Mouse (Mus musculus) macrophage (primary cell): Measurements from ENCODE around the gene Mfap2. TPM values are rescaled to one million over a fixed set of nuclear protein-coding genes. Genes with fewer than 3 reads are reported as not detected.
A peak's percentile ranks its signal among the peaks of the same experiment; 100 is the strongest.

Experiments
- H3K27ac ChIP-seq: fragments of 350-480 bp; formaldehyde crosslinking; 2 replicates; pipeline ENCODE4 v1.9.0; 2021
- H3K36me3 ChIP-seq: fragments of 350-480 bp; formaldehyde crosslinking; 2 replicates; pipeline ENCODE4 v1.9.0; 2021; ENCODE audit errors: inconsistent target
- H3K4me3 ChIP-seq: fragments of 350-480 bp; formaldehyde crosslinking; 2 replicates; pipeline ENCODE4 v1.9.0; 2021; ENCODE audit errors: inconsistent target
- H3K79me2 ChIP-seq: fragments of 350-480 bp; formaldehyde crosslinking; 2 replicates; pipeline ENCODE4 v1.9.0; 2021; ENCODE audit errors: inconsistent target
- WGBS: methylation state at CpG from one replicate; pipeline ENCODE4 v1.1.7; 2026; ENCODE audit warnings: inconsistent platforms; ENCODE audit not compliant: missing documents; 5-methylcytosine and 5-hydroxymethylcytosine counted together
- polyA plus RNA-seq: library from polyadenylated mRNA; stranded (reverse); fragments of 250-400 nt; gene quantifications from 3 replicates; pipeline ENCODE4 v1.2.4, GENCODE M21; 2018; ENCODE audit warnings: inconsistent platforms

Mfap2 gene
- polyA plus RNA-seq, 1 experiment from 2014 or later: not detected

DNA sequence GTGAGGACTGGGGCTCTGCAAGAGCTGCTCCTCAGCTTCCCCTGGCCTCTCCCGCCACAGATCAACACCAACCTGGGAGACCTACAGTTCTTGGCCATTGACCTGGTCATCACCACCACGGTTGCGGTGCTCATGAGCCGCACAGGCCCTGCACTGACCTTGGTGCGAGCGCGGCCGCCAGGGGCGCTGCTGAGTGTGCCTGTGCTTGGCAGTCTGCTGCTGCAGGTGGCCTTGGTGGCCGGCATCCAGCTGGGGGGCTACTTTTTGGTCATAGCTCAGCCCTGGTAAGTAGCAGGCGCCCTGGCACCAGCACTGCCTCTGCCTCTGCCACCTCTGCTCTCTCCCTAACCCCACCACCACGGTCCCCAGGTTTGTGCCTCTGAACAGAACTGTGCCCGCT, 4.2 kb upstream of the Mfap2 start:
- Histone ChIP-seq H3K27ac (no peak overlapping the region), H3K36me3 (peaks cover 65% of the 10 kb centered on the region), H3K4me3 (no peak overlapping the region), H3K79me2 (no peaks in the 10 kb centered on the region)
- WGBS: 97% methylated on average over 13 of the region's 13 CpGs

DNA sequence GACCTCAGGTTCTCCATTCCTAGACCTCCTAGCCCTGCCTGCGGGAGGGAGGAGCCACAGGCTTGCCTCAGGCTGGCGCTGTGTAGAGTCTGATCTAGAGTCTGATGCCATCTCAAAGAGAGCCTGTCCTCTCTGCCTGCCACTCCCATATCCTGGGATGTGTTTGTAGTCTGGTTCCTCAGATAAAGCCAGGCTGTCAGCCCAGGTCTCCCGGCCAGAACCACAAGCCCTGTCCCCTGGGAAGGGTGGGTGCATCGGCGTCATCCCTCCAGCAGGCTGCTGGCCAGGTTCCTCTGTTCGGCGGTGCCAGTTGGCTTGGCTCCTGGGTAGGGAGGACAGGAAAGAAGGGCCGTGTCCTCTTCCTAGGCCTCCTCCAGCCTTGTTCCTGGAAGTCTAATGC, 2.2 kb upstream of the Mfap2 start:
- 79% methylated on average over 8 of the region's 8 CpGs for WGBS
- Histone ChIP-seq H3K27ac (no peak overlapping the region), H3K79me2 (no peaks in the 10 kb centered on the region), H3K36me3 (peaks cover 45% of the 10 kb centered on the region), H3K4me3 (no peak overlapping the region)

DNA sequence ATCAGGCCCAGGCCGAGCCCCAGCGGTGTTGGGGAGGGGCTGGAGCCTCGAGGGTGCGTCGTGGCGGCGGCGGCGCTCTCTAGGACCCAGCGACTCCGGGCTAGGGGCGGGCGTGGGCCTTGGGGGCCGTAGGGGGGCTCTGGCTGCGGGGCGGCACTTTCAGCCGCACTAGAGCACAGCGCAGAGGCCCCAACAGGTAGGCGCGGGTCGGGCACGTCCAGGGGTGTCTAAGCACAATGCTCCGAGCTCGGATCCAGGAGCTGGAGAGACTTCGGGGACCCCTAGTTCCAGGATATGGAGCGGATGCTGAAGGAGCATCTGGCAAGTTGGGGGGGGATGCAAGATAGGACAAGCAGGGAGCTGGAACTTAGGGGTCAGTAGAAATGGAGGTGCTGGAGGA, 308 bp downstream of the Mfap2 start:
- WGBS: 8% methylated on average over 26 of the region's 26 CpGs

DNA sequence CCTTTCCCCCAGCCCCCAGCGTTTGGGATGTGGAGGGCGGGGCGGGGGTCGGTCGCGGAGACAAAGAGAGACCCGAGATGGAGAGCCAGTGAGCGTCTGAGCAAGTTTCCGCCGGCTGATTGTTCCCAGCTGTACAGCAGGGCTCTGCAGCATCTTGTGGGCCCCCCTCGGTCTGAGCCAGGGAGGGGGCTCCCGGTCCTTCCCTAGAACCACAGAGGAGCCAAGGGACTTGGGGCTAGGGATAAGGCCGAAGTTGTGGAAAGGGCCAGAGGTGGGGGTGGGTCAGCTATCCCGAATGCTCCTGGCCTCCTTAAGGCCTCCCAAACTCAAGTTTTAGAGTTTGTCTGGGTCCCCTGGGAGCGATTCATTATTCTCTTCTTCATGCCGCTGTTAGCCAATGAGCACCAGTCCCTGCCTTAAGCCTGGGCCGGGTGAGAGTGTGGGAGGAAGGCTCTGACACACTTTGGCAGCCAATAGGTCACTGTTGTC, 767 bp downstream of the Mfap2 start:
- WGBS: 28% methylated on average over 17 of the region's 17 CpGs
- Histone ChIP-seq H3K4me3 (no peak overlapping the region), H3K79me2 (no peaks in the 10 kb centered on the region)

More for the DNA sequence above, 308 bp downstream of the Mfap2 start:
- no peaks in the 10 kb centered on the region for H3K79me2 ChIP-seq
- no peak overlapping the region for H3K27ac ChIP-seq
- peaks cover 20% of the 10 kb centered on the region; the same call in 1 of the 2 replicates for H3K36me3 ChIP-seq
- no peak overlapping the region for H3K4me3 ChIP-seq

DNA sequence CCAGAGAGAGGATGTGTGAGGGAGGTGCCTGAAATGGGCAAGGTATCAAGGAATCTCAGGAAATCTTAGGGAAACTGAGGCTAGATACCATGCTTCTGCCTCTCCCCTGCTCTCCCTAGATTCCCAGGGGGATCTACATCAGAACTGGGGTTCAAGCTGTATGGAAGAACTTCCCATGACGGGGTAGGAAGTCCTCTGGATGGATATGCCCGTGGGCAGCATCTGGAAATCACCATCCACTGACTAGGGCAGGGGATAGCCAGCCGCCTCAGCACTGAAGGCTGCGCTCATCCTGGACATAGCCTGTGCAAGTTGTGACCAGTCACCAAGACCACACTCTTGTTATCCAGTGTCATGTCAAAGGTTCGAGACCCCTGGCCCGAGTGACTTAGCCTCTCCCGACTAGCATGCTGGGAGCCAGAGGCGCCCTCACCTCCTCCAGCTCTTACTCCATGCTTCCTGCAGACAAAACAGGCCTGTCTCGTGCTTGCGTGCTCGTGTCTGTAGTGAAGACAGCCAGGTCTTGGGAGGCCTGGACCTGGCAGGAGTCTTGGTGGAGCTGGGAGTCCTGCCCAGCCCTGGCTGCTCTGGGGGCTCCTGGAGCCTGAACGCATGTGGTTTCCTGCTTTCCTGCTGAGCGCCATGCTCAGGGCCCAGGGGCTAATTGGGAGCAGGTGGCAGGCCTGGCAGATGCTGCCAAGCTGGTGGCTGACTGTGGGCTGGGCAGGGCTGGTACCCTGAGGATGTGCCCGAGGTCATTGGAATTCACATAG, 1.5 kb downstream of the Mfap2 start:
- Histone ChIP-seq H3K4me3 (no peak overlapping the region), H3K79me2 (no peaks in the 10 kb centered on the region), H3K27ac (no peak overlapping the region), H3K36me3 (peaks cover 10% of the 10 kb centered on the region; the same call in 1 of the 2 replicates)
- 68% methylated on average over 12 of the region's 14 CpGs for WGBS

More for the DNA sequence above, 767 bp downstream of the Mfap2 start:
- Histone ChIP-seq H3K27ac (no peak overlapping the region), H3K36me3 (peaks cover 17% of the 10 kb centered on the region; the same call in 1 of the 2 replicates)

DNA sequence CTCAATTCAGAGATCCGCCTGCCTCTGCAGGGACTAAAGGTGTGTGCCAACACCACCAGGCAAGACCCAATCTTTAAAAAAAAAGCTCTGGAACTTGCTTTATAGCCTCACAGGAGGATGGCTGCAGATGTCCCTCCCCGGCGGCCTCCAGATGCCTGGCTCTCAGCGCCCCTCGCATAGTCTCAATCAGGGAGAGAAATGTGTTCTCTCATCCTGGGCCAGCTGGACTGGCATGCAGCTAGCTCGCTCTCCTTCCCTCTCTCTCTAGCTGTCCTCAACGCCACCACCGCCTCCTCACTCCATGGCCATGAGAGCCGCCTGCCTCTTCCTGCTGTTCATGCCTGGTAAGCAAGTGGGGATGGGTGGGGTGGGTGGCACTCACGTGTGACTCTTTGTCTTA, 2.3 kb downstream of the Mfap2 start:
- WGBS: 84% methylated on average over 9 of the region's 10 CpGs
- Histone ChIP-seq H3K79me2 (no peaks in the 10 kb centered on the region), H3K4me3 (no peak overlapping the region), H3K27ac (no peak overlapping the region), H3K36me3 (peaks cover 6% of the 10 kb centered on the region; the same call in 1 of the 2 replicates)

DNA sequence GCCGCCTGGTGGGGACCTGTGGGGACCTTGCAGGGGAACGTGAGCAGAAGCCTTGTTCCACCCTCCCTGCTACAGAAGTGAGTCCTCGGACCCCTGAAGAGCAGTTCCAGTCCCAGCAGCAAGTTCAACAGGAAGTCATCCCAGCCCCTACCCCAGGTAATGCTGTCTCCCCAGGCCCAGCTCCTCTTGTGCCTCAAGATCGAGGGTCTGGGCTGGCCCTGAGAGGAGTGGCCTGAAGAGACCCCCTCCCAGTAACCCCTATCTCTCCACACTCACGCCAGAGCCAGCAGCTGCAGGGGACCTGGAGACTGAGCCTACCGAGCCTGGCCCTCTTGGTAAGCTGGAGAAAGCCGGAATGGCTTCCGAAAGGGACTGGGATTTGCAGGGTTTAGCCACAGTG, 3.9 kb downstream of the Mfap2 start:
- no peak overlapping the region for H3K4me3 ChIP-seq
- WGBS: 79% methylated on average over 8 of the region's 8 CpGs
- H3K36me3 ChIP-seq: no peaks in the 10 kb centered on the region
- no peaks in the 10 kb centered on the region for H3K79me2 ChIP-seq
- H3K27ac ChIP-seq: no peak overlapping the region

DNA sequence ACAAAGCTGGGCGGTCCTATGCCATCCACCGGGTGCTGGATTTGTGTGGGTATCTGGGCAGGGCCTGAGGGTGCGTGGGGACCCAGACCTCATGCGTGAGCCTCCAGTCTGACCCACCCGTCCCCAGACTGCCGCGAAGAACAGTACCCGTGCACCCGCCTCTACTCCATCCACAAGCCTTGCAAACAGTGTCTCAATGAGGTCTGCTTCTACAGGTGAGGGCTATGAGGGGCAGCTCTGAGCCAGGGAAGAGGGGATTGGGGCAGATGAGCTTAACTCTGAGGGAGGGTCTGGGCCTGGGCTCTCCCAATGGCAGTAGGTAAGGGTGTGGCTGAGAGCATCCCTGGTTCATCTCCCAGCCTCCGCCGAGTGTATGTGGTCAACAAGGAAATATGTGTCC, 4.6 kb downstream of the Mfap2 start:
- no peak overlapping the region for H3K27ac ChIP-seq
- WGBS: 92% methylated on average over 10 of the region's 11 CpGs

DNA sequence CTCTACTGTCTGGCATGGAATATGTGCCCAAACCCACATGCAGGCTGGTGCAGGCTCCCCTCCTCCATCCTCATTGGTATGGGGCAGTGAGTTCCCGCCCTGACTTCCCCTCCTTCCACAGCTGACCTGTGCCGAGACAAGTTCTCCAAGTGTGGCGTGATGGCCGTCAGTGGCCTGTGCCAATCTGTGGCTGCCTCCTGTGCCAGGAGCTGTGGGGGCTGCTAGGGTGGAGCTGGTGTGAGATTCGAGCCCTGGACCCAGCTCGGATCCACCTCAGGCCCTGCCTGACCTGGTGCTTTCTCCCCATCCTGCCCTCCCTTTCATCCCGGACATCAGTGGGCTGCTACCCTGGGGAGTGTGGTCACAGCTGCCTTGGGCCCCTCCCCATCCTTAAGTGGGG, 5.1 kb downstream of the Mfap2 start:
- H3K27ac ChIP-seq: no peak overlapping the region
- no peaks in the 10 kb centered on the region for H3K36me3 ChIP-seq
- H3K4me3 ChIP-seq: no peak overlapping the region
- WGBS: 89% methylated on average over 7 of the region's 7 CpGs
- H3K79me2 ChIP-seq: no peaks in the 10 kb centered on the region

More for the DNA sequence above, 4.6 kb downstream of the Mfap2 start:
- no peaks in the 10 kb centered on the region for H3K79me2 ChIP-seq
- no peaks in the 10 kb centered on the region for H3K36me3 ChIP-seq
- no peak overlapping the region for H3K4me3 ChIP-seq

DNA sequence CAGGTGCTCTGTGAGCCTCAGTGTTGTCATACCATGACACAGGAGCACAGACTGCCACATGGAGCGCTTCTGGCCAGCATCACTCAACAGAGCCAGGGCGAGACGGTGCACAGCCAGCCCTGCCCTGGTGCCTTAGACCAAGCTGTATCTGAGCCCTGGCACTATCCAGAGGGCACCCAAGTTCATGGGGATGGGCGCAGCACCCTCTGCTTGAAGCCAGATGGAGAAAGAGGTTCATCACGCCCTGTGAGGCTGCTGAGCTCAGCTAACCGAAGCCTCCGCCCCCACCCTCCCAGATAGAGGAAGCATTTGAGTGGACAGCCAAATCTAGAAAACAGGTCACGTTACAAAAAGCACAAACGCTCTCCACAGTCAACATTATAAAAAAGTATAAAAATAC, 6.1 kb downstream of the Mfap2 start:
- peak overlapping the region; percentile 50 for H3K27ac ChIP-seq
- WGBS: 52% methylated on average over 9 of the region's 9 CpGs
- H3K4me3 ChIP-seq: no peak overlapping the region

DNA sequence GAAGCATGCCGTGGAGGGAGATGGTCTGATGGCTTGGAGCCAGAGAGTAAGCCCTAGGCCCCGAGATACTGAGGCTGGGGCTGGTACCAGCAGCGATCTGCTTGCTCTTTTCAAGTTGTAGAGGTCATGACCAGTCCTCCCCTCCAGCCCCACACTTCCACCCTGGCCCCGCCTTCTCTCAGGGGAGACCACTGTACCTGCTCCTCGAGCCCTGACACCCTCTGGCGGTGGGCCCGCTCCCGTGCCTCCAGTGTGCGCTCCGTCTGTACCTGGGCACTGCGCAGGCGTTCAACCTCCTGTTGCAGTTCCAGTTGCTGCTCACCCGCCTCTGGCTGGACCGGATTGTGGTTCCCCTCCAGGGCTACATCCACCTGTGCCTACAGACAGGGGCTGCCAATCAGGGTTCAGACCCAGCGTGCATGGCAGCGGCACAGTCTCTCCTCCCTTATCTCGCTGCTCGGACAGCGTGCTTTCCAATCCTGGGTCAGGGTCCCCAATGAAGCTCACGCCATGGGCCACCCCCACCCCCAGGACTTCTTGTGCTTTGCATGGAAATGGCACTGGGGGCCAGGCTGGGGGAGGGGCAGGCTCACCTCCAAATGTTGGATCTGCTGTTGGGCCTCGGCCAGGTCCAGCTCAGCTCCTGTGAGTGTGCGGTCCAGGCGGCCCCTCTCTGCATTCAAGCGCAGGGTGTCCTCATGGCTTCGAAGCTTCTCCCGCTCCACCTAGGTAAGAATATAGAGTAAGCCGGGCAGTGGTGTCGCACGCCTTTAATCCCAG, 7.6 kb downstream of the Mfap2 start:
- 93% methylated on average over 27 of the region's 29 CpGs for WGBS

More for the DNA sequence above, 6.1 kb downstream of the Mfap2 start:
- Histone ChIP-seq H3K79me2 (no peaks in the 10 kb centered on the region), H3K36me3 (no peaks in the 10 kb centered on the region)

DNA sequence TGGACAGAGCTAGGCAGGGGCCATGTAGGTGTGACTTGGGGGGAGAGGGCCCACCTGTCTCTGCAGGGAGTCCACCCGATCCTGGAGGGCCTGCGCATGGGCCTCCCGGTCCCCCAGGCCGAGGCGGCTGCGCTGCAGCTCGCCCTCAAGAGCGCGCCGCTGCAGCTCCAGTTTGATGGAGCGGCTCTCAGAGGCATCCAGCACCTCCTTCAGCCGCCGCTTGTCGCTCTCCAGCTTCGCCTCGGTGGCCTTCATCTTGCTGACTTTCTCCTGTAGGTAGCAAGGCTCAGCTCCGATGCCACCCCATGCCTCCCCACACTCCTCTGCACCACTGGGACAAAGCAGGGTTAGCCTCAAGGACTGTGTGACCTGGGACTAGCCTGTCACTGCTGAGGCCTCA, 10.0 kb downstream of the Mfap2 start:
- Histone ChIP-seq H3K4me3 (no peak overlapping the region), H3K36me3 (no peaks in the 10 kb centered on the region), H3K27ac (no peak overlapping the region), H3K79me2 (no peaks in the 10 kb centered on the region)
- WGBS: 98% methylated on average over 16 of the region's 17 CpGs

More for the DNA sequence above, 7.6 kb downstream of the Mfap2 start:
- H3K79me2 ChIP-seq: no peaks in the 10 kb centered on the region
- no peak overlapping the region for H3K4me3 ChIP-seq
- H3K27ac ChIP-seq: no peak overlapping the region
- no peaks in the 10 kb centered on the region for H3K36me3 ChIP-seq

DNA sequence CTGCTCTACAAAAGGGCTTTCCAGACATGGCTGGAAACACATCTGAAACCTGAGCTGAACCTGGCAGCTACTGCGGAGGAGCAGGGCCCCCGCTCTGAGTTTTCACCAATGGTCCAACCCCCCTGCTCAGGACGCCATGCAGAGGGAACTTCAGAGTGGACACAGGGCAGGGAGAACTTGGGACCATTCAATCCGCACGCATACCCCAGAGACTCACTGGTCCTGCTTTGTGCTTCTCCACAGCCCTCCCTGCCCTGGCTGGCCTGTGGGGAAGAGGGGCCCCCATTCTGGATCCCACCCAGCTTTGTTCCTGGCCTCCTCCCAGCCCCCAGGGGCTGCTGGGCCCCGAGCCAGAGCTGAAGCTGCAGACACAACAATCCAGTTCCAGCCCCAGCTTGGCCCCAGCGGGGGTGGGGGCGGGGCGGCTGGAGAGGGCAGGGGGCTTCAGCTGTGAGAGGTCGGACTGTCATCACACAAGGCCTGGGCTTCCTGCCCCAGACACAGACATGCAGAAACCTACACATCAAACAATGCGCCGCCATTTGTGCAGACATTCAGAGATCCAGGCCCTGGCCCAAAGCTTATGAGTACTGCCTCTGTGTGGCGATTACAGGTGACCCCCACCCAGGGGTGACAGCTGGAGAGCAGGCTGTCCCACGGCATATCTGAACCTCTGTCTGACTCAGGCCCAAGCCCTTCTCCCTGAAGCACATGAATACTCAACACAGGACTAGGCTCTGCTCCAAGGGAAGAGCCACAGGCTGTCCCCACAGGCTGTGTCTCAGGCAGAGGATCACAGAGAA, 10.8 kb downstream of the Mfap2 start:
- no peaks in the 10 kb centered on the region for H3K36me3 ChIP-seq
- 86% methylated on average over 13 of the region's 14 CpGs for WGBS
- H3K79me2 ChIP-seq: no peaks in the 10 kb centered on the region
- H3K27ac ChIP-seq: no peak overlapping the region
- H3K4me3 ChIP-seq: no peak overlapping the region

DNA sequence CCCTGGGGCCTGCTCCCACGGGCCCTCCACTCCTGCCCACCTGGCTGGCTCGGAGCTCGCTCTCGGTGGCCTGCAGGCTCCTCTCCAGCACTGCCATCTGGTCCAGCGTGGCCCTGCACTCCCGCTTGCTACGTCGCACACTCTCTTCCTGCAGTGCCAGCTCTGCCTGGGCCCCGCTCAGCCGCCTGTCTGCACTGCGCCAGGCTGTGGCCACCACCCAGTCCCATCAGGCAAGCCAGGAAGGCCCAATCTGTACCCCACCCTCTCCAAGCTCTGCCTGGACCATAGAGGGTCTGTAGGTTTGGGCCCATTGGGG, 11.4 kb downstream of the Mfap2 start:
- Histone ChIP-seq H3K27ac (no peak overlapping the region), H3K79me2 (no peaks in the 10 kb centered on the region), H3K4me3 (no peak overlapping the region), H3K36me3 (no peaks in the 10 kb centered on the region)
- 86% methylated on average over 11 of the region's 11 CpGs for WGBS
